Mouse (Mus musculus): ENCODE measurements around the gene Mink1.

GRCm38 (mm10) chr11:70643051-70643450 lies 80.4 kb downstream of the Mink1 start:
- TF ChIP-seq NELFE (IDR thresholded peaks at IDR 0.05; ENCODE audit: low read depth, low read length) (no peak), EP300 (IDR thresholded peaks at IDR 0.05; ENCODE audit: low read depth in 1 of 2, low read length in 2 of 2) (no peak), MYC (IDR thresholded peaks at IDR 0.05; ENCODE audit: low read depth, low read length) (no peak), SMC3 (IDR thresholded peaks at IDR 0.05; ENCODE audit: low read depth, low read length) (no peak), CTCF (IDR thresholded peaks at IDR 0.05 in 2 of 3, conservative IDR thresholded peaks at IDR 0.05 in 1 of 3; ENCODE audit: control insufficient read depth in 1 of 3, insufficient read depth in 1 of 3, low read depth in 2 of 3, low read length in 3 of 3, poor library complexity in 1 of 3, severe bottlenecking in 1 of 3) (no peak), HCFC1 (IDR thresholded peaks at IDR 0.05; ENCODE audit: low read depth, low read length) (no peak), GABPA (IDR thresholded peaks at IDR 0.05; ENCODE audit: low read depth, low read length) (no peak)

Data from MEL (cell line).